Mouse (Mus musculus) layer of hippocampus, adult 2 months (tissue): Measurements from ENCODE around the gene Nckap5. TPM values are rescaled to one million over a fixed set of nuclear protein-coding genes. Genes with fewer than 3 reads are reported as not detected.

ENCODE experiments used
- DNase-seq, 2 experiments: peaks; one replicate each; pipeline ENCODE4 v3.0.0; 2022; ENCODE audit warnings: low spot score in 2 of 2
- H3K27ac ChIP-seq: fragments of 200-600 bp; 2 replicates; pipeline ENCODE4 v1.8.1; 2022
- H3K4me3 ChIP-seq: fragments of 200-600 bp; 2 replicates; pipeline ENCODE4 v1.8.1; 2022; ENCODE audit warnings: mild to moderate bottlenecking
- CTCF ChIP-seq: fragments of 200-600 bp; conservative IDR thresholded peaks from 2 replicates; pipeline ENCODE4 v1.8.1; 2022; ENCODE audit warnings: antibody characterized with exemption, mild to moderate bottlenecking, moderate library complexity
- total RNA-seq, 2 experiments: library from RNA; stranded (reverse); gene quantifications; 2 replicates each; pipeline ENCODE4 v1.2.3; 2021

The Nckap5 gene
- total RNA-seq, 2 experiments from 2014 or later, result 10.5 to 11.8 TPM

- TF ChIP-seq CTCF, result no peak
- Histone ChIP-seq H3K4me3 (no peak overlapping the region), H3K27ac (no peak overlapping the region)
- no peak for DNase-seq
Observed at GRCm38 (mm10) chr1:125951026-125951425, 879.6 kb downstream of the Nckap5 start.

DNA sequence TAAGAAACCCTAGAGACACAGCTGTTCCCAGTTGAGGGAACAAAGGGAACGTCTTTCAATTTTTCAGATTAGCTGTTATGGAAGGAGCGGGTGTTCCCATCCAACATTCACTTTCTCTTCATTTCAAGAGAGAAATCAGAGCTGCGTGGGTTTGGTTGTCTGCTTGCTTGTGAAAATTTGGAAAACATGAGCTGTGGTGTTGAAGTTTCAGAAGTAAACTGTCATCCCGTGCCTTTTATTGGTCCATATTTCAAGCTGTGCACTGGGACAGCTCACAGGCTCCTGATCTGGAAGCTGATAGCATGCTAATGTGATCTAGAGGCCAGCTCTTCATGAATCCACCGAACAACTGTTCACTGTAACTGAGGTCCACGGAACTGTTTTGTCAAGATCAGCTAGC is 881.5 kb downstream of the Nckap5 start:
- H3K27ac ChIP-seq, result peak overlapping the region; percentile 28; the same call in 1 of the 2 replicates
- H3K4me3 ChIP-seq, result no peak overlapping the region
- DNase-seq, result peak; percentile 18 to 32
- TF ChIP-seq CTCF, result no peak

DNA sequence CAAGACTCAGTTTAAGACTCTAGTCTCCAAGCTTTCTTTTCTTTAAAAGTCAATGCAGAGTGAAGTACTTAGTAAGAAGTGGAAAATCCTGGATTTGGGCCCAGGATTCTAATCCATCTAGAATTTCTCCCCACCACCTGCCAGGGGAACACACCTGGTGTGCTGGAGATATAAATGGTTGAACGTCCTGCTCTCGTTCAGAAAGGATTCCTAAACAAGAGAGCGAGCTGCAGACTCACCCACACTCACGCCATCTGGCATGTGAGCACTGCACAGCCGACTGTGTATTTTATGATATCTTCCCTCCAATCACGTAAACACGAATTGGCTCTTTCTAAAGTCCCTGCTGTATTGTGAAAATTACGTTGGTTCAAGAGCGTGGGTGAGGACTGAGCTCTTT is 885.5 kb downstream of the Nckap5 start:
- H3K4me3 ChIP-seq, result no peak overlapping the region
- DNase-seq, result peak; percentile 64 to 77
- TF ChIP-seq CTCF, result no peak
- peak overlapping the region; percentile 68 for H3K27ac ChIP-seq

DNA sequence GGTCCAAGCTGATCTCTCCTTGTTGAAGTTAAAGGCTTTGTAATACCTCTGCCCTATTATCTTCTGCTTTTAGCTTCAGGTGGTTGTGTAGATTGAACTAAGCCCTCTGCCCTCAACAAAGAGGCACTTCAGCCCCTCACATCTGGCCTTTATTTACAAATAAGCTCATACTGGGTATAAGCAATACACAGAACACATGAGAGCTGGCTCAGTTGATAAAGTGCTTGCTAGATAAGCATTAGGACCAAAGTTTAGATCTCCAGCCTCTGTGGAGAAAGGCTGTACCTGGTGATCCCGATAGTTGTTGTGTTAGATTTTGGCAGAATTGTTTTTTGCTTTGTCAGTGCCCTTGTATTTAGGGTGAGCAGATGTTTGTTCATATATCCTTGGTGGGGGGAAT is 887.3 kb downstream of the Nckap5 start:
- no peak for TF ChIP-seq CTCF
- Histone ChIP-seq H3K4me3 (no peak overlapping the region), H3K27ac (no peak overlapping the region)
- DNase-seq, result no peak

DNA sequence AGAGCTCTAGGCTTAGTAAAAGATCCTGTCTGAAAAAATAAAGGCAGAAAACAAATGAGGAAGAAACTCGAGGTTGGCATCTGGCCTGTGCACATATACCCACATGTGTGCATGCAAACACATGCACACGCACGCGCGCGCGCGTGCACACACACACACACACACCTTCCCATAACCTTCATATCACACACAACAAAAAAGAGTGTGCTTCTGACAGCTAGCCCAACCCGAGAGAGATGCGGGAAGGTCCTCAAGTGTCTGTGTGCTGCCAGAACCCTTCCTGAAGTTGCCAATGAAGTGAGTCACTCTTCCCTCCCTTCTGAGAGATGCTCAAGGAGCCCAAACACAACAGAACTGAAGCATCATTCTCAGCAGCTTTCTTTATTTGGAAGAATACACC is 905.1 kb downstream of the Nckap5 start:
- Histone ChIP-seq H3K4me3 (no peak overlapping the region), H3K27ac (no peak overlapping the region)
- DNase-seq, result no peak
- TF ChIP-seq CTCF, result no peak

- peak; percentile 70 for TF ChIP-seq CTCF
- DNase-seq, result no peak
- no peak overlapping the region for H3K27ac ChIP-seq
Observed at GRCm38 (mm10) chr1:125923062-125923461, 907.5 kb downstream of the Nckap5 start.

DNA sequence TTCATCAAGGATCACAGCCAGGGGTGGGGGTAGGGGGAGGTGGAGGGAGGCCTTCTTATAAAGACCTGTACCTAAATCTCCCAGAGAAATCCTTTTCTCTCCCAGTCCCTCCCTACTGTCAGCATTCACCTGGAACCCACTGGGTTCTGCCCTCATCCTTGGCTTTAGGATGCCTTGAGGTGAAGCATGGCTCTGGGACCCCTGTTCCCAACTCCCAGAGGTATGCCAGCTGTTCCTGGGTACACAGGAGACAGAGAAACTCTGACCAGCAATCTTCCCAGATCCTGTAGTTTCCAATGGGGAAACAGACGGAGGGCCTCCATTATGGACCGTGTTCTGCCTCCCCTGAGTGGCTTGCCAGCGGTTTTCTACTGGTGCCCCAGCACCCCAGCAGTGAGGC is 909.9 kb downstream of the Nckap5 start:
- no peak for DNase-seq
- TF ChIP-seq CTCF, result no peak
- Histone ChIP-seq H3K4me3 (no peak overlapping the region), H3K27ac (no peak overlapping the region)

More at GRCm38 (mm10) chr1:125923062-125923461, 907.5 kb downstream of the Nckap5 start:
- H3K4me3 ChIP-seq, result no peak overlapping the region

GRCm38 (mm10) chr1:125912601-125913600 is 917.7 kb downstream of the Nckap5 start, which contains the start of gene Lypd1:
Gene Lypd1, minus strand, starts transcription at chr1:125913101.
- peak within 1 kb of the TSS; percentile 85 for H3K27ac ChIP-seq
- no peak for TF ChIP-seq CTCF
- peak in 1 of 2 experiments; percentile 22 for DNase-seq
- peak within 1 kb of the TSS; percentile 56 for H3K4me3 ChIP-seq

DNA sequence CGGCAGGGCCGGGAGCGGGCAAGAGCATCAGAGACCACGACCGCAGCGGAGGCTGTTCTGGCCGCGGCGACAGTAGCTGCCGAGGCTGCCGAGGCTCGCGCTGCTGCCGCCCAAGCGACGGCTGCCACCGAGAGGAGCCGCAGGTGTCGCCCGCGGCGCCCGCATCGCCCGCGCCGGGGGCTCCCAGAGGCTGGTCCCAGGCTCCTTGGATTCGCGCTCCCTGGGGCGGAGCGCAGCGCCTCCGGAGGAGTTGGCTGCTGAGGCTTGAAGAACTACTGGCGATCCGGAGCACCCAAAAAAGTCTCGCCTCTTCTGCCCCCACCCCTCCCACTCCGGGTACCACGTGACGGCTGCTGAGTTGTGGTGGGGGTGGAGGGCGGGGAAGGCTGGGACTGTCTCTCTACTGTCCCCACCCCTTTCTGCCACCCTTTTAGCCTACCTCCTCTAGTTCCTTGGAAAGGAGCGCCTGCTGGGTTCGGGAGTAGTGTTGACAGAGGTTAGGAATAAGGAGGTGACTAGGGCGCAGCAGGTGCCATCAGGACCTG is 918.6 kb downstream of the Nckap5 start:
- peak overlapping the region; percentile 56 for H3K4me3 ChIP-seq
- DNase-seq, result peak; percentile 50 to 60
- no peak; the same call in 1 of the 2 replicates for TF ChIP-seq CTCF
- H3K27ac ChIP-seq, result peak overlapping the region; percentile 85

DNA sequence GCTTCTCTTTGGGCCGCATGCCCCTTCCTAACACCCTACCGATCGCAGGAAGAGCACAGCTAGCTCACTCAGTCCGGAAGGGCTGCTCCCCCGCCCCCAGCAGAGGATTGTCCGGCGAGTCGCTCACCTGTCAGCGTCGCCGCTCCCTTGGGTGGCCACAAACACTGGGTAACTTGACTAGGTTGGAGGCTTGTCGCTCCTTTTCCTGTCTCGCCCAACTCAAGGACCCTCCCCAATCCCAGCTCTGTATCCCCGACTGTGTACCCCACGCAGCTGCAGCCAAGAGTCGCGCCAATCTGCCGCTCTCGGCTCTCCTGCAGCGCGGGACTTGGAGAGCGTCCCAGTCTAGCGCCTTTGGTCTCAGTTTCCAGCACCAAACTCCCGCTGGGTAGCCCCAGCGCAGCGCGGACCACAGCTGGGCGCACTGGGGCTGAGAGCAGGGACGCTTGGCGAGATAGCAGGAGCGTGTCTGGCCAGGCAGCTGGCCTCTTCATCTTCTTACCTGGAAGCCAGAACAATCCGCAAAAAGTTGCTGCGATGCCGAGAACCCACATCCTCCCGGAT is 919.2 kb downstream of the Nckap5 start:
- peak in 1 of 2 experiments; percentile 30 for DNase-seq
- peak overlapping the region; percentile 56 for H3K4me3 ChIP-seq
- no peak for TF ChIP-seq CTCF
- peak overlapping the region; percentile 85 for H3K27ac ChIP-seq

DNA sequence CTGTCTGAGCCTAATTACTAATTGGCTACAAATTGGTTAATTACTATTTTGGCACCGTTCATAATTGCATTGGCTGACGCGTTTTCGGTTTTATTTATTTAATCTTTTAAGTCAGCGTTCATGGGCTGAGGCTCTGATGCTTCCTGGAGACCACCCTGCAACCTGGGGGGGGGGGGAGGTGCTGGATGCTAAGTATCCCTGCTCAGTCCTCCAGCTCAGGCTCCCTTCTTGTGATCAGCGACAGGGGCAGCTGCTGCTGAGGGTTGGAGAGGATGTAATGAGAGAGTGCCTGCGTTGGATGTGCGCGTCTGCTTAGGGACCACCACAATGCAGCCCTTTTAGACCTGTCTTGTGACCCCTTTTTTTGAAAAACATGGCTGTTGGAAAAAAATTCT is 919.7 kb downstream of the Nckap5 start:
- DNase-seq, result no peak
- H3K27ac ChIP-seq, result peak overlapping the region; percentile 85
- H3K4me3 ChIP-seq, result peak overlapping the region; percentile 56
- TF ChIP-seq CTCF, result no peak

DNA sequence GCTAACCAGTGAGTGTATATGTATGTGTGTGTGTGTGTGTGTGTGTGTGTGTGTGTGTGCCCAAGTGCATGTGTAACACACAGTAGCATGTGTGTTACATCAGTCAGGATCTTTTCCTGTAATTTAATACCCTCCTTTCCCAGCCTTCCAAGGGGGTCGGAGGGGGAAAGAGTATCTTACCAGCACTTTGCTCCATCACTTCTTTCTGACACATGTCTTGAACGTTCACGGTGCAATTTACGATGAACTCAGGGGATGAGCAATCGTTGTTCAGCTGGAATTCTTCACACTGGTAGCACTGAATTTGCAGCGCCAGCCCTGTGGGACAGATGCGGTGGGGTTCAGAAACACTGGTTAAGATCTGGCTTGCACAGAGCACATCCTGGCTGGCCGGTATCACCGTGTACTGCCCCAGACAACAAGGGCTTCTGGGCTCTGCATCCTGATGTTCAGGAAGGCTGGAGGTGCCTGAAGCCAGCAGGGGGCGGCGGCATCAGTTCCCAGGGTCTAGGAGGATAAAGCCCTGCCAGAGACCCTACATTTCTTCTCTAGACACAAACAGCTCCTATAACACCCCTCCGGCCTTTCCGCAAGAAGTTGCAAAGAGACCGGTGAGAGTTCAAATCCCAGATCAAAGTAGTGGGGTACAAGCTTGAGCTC is 920.3 kb downstream of the Nckap5 start:
- DNase-seq, result peak in 1 of 2 experiments; percentile 35
- Histone ChIP-seq H3K27ac (no peak overlapping the region), H3K4me3 (peak overlapping the region; percentile 56)
- TF ChIP-seq CTCF, result peak; percentile 73
